Mouse (Mus musculus) cerebellum, adult 2 months (tissue): ENCODE results near the gene Slc26a8.

Experiments used
- CTCF ChIP-seq: fragments of 200-500 bp; IDR thresholded peaks from 2 replicates; pipeline ENCODE4 v1.5.1; 2011; ENCODE audit warnings: low read depth, mild to moderate bottlenecking, control low read depth, low read length, moderate library complexity, borderline replicate concordance; ENCODE audit not compliant: insufficient read depth
- POLR2A ChIP-seq: fragments of 200-500 bp; IDR thresholded peaks from 2 replicates; pipeline ENCODE4 v1.6.1; 2011; ENCODE audit warnings: low read length, control low read depth, borderline replicate concordance; ENCODE audit not compliant: insufficient read depth

DNA sequence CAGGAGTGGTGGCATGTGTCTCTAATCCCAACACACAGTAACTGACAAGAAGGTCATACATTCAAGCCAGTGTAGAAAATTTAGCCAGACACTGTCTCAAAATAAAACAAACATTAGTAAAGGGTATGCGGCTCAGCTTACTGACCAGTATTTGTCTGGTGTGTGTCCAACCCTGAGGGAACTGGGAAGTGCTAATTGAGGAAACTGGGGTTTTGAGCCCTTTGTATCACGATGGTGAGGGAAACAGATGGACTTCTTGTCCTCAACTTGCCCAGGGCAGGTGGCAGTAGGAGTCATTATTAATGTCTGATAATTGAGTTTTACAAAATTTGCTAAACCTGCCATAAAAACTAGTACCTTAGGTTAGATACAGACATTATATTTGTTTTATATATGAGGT, 19.0 kb upstream of the Slc26a8 start:
- TF ChIP-seq CTCF: no peak
- no peak for TF ChIP-seq POLR2A
